8 mouse cellular contexts compared by ENCODE assay signal in the genomic region with DNA sequence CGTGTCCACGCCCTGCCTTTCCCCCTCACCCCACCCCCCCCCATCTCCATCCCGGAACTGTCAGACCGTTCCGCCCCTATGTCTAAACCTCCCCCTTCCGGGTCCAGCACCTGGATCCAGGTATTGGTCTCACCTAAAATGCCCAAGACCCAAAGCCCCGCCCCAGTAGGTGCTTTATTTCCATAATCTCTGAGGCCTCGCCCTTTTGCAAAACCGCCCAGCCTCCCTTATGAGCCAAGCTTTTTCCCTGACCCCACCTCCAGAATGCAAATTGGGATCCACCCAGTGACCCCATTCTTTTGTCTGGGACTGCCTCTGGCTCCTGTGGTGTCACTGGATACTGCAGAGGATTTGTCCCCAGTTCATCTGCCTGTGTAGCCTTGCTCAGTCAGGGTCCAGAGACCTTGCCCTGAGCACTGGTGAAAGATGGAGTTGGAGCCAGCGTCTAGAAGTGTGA. TPM values are rescaled to one million over a fixed set of nuclear protein-coding genes. Genes with fewer than 3 reads are reported as not detected.
A peak's percentile ranks its signal among the peaks of the same experiment; 100 is the strongest.
DNase-seq lines count a peak whose midpoint lies in the region; ATAC-seq lines count a peak whose summit lies in the region.

A gene (minus strand): TSS at position 430 of the 457 bp plus-strand sequence.

- intact Hi-C loops in left cerebral cortex, postnatal 4 days (cut with DNase I): loop anchor here (5.0 kb wide), 1 partner anchor 71 kb away; no protein-coding TSS in a partner anchor

- H3K9ac ChIP-seq in intestine, embryonic 16.5 days (ENCODE audit: low read depth, low read length): peak within 1 kb of the TSS; percentile 62
- H3K9ac ChIP-seq in midbrain, embryonic 12.5 days (replicated peaks): peak within 1 kb of the TSS; percentile 68

- peak; percentile 39 for ATAC-seq in granulocyte monocyte progenitor cell, adult 5-6 weeks (replicated peaks; ENCODE audit: poor library complexity, severe bottlenecking)
- ATAC-seq in intestine, embryonic 16.5 days: no peak; the same call in 1 of the 2 replicates
- peak; percentile 62 for ATAC-seq in midbrain, embryonic 12.5 days (ENCODE audit: low FRiP score, low read depth)

- H3K27me3 ChIP-seq in intestine, embryonic 16.5 days (replicated peaks; ENCODE audit: control insufficient read depth, insufficient read depth, low read length): no peaks in the 10 kb centered on the region
- peaks cover 15% of the 10 kb centered on the region; the same call in 1 of the 2 replicates for H3K27me3 ChIP-seq in midbrain, embryonic 12.5 days

- DNase-seq in thymus, postnatal 4 days: peak; percentile 11
- DNase-seq in thymus, postnatal 25 days: no peak
- peak; percentile 57 to 60 for DNase-seq in cerebellum, postnatal 14 days
- no peak for DNase-seq in left cerebral cortex, postnatal 4 days
- DNase-seq in urinary bladder, postnatal 14 days (ENCODE audit: low spot score): peak; percentile 52

- no peaks in the 10 kb centered on the region for H3K36me3 ChIP-seq in intestine, embryonic 16.5 days (ENCODE audit: control insufficient read depth, insufficient read depth, low read length)
- no peaks in the 10 kb centered on the region for H3K36me3 ChIP-seq in midbrain, embryonic 12.5 days

- no peaks in the 10 kb centered on the region for H3K9me3 ChIP-seq in intestine, embryonic 16.5 days (ENCODE audit: control insufficient read depth, low read length)
- H3K9me3 ChIP-seq in midbrain, embryonic 12.5 days: no peaks in the 10 kb centered on the region

- WGBS in intestine, embryonic 16.5 days: 4% methylated on average over 10 of the region's 10 CpGs
- under 1% methylated on average over 10 of the region's 10 CpGs for WGBS in midbrain, embryonic 12.5 days

- peak within 1 kb of the TSS; percentile 96 for H3K4me2 ChIP-seq in intestine, embryonic 16.5 days (ENCODE audit: low read depth, low read length)
- H3K4me2 ChIP-seq in midbrain, embryonic 12.5 days (replicated peaks): peak within 1 kb of the TSS; percentile 91

- no peak within 1 kb of the TSS for H3K27ac ChIP-seq in intestine, embryonic 16.5 days (ENCODE audit: low read length)
- H3K27ac ChIP-seq in midbrain, embryonic 12.5 days (replicated peaks): no peak within 1 kb of the TSS

- H3K4me1 ChIP-seq in intestine, embryonic 16.5 days (ENCODE audit: control insufficient read depth, insufficient read depth, low read length): 0 out of 2 replicates have a peak, but pooled peaks cover 7% of the 10 kb centered on the region
- H3K4me1 ChIP-seq in midbrain, embryonic 12.5 days: peaks cover 14% of the 10 kb centered on the region; the same call in 1 of the 2 replicates

- H3K4me3 ChIP-seq in intestine, embryonic 16.5 days (ENCODE audit: low read length): peak within 1 kb of the TSS; percentile 67
- H3K4me3 ChIP-seq in midbrain, embryonic 12.5 days: peak within 1 kb of the TSS; percentile 57

RNA-seq across cellular contexts. Expression of the gene that starts here (rescaled TPM):
- not detected in 2 replicates for total RNA-seq in granulocyte monocyte progenitor cell, adult 5-6 weeks (2014; fragmentation: Nextera tagmentation)
- 1.2 TPM in 1 of 2 replicates, not detected in the other for total RNA-seq in granulocyte monocyte progenitor cell, adult 5-6 weeks (2017)
- 17.3 and 17.7 TPM in 2 replicates for polyA plus RNA-seq in intestine, embryonic 16.5 days (2015; fragmentation: Nextera tagmentation; extraction: Ambion mirVana)
- 10 to 100 TPM; 19.0 to 20.6 TPM for total RNA-seq in left cerebral cortex, postnatal 4 days (2021)
- polyA plus RNA-seq in midbrain, embryonic 12.5 days (2016; fragmentation: Nextera tagmentation; extraction: Ambion mirVana): 5.3 TPM in 2 replicates

Comparison
In these comparisons a context has a peak if more than half of its experiments do, and no peak if none do; other contexts are left out.
1. RNA of the gene that starts here (total RNA-seq): 19.0 to 20.6 TPM in left cerebral cortex, postnatal 4 days; 1.2 TPM in granulocyte monocyte progenitor cell, adult 5-6 weeks; every median in the first group is over 4 times any median in the second.
2. DNase-seq: peak in thymus, postnatal 4 days (single experiment), cerebellum, postnatal 14 days (2 of 2) and urinary bladder, postnatal 14 days (single experiment); none in thymus, postnatal 25 days (single experiment) and left cerebral cortex, postnatal 4 days (single experiment).